In genomic region chr5:123906976-123907630, GRCm38 (mm10) we compare ENCODE assay signal across 8 mouse cellular contexts. TPM values are rescaled to one million over a fixed set of nuclear protein-coding genes. Genes with fewer than 3 reads are reported as not detected.
A peak's percentile ranks its signal among the peaks of the same experiment; 100 is the strongest.
DNase-seq lines count a peak whose midpoint lies in the region; ATAC-seq and TF ChIP-seq lines count a peak whose summit lies in the region.

Gene Denr (plus strand): TSS chr5:123907175.

- peak; percentile 91 for TF ChIP-seq POLR2A in testis, adult 2 months (IDR thresholded peaks at IDR 0.05; ENCODE audit: control insufficient read depth, low read depth, low read length)

- H3K27ac ChIP-seq in forebrain, embryonic 11.5 days (ENCODE audit: low read depth, low read length): peak within 1 kb of the TSS; percentile 70
- H3K27ac ChIP-seq in heart, postnatal 0 days (ENCODE audit: low read depth): peak within 1 kb of the TSS; percentile 82
- H3K27ac ChIP-seq in liver, embryonic 16.5 days (ENCODE audit: low read length): peak within 1 kb of the TSS; percentile 70
- peak within 1 kb of the TSS; percentile 90 for H3K27ac ChIP-seq in neural tube, embryonic 13.5 days (replicated peaks)
- H3K27ac ChIP-seq in testis, adult 2 months (ENCODE audit: control insufficient read depth, insufficient read depth, low read depth, low read length): peak within 1 kb of the TSS; percentile 46

- WGBS in forebrain, embryonic 11.5 days: under 1% methylated on average over 46 of the region's 61 CpGs
- WGBS in heart, postnatal 0 days: under 1% methylated on average over 57 of the region's 61 CpGs
- under 1% methylated on average over 61 of the region's 61 CpGs for WGBS in liver, embryonic 16.5 days (ENCODE audit: insufficient replicate concordance)
- WGBS in neural tube, embryonic 13.5 days: under 1% methylated on average over 60 of the region's 61 CpGs

- H3K9me3 ChIP-seq in forebrain, embryonic 11.5 days (ENCODE audit: control insufficient read depth, low read length): no peaks in the 10 kb centered on the region
- no peaks in the 10 kb centered on the region for H3K9me3 ChIP-seq in heart, postnatal 0 days (replicated peaks; ENCODE audit: control insufficient read depth, low read length)
- H3K9me3 ChIP-seq in liver, embryonic 16.5 days (replicated peaks; ENCODE audit: control insufficient read depth, low read length): no peaks in the 10 kb centered on the region
- no peaks in the 10 kb centered on the region for H3K9me3 ChIP-seq in neural tube, embryonic 13.5 days

- peaks cover 3% of the 10 kb centered on the region; the same call in 1 of the 2 replicates for H3K36me3 ChIP-seq in forebrain, embryonic 11.5 days (ENCODE audit: control insufficient read depth, insufficient read depth, low read length)
- H3K36me3 ChIP-seq in heart, postnatal 0 days (replicated peaks; ENCODE audit: control insufficient read depth, insufficient read depth, low read length): peaks cover 36% of the 10 kb centered on the region
- H3K36me3 ChIP-seq in liver, embryonic 16.5 days (ENCODE audit: control insufficient read depth, insufficient read depth): no peaks in the 10 kb centered on the region; the same call in 1 of the 2 replicates
- H3K36me3 ChIP-seq in neural tube, embryonic 13.5 days: peaks cover 38% of the 10 kb centered on the region
- no peaks in the 10 kb centered on the region; the same call in 1 of the 2 replicates for H3K36me3 ChIP-seq in testis, adult 2 months (ENCODE audit: control insufficient read depth, insufficient read depth, low read length)

- H3K9ac ChIP-seq in forebrain, embryonic 11.5 days (ENCODE audit: low read length): peak within 1 kb of the TSS; percentile 97
- H3K9ac ChIP-seq in heart, postnatal 0 days (replicated peaks; ENCODE audit: low read depth, low read length): peak within 1 kb of the TSS; percentile 97
- H3K9ac ChIP-seq in liver, embryonic 16.5 days (ENCODE audit: low read depth, low read length): peak within 1 kb of the TSS; percentile 96
- peak within 1 kb of the TSS; percentile 98 for H3K9ac ChIP-seq in neural tube, embryonic 13.5 days

- TF ChIP-seq EP300 in heart, postnatal 0 days (IDR thresholded peaks at IDR 0.05; ENCODE audit: low read depth): peak; percentile 100

- peak within 1 kb of the TSS; percentile 88 for H3K4me2 ChIP-seq in forebrain, embryonic 11.5 days (ENCODE audit: low read depth, low read length, severe bottlenecking)
- peak within 1 kb of the TSS; percentile 89 for H3K4me2 ChIP-seq in heart, postnatal 0 days (ENCODE audit: low read depth, low read length)
- peak within 1 kb of the TSS; percentile 99 for H3K4me2 ChIP-seq in liver, embryonic 16.5 days (ENCODE audit: low read depth, low read length)
- peak within 1 kb of the TSS; percentile 97 for H3K4me2 ChIP-seq in neural tube, embryonic 13.5 days

- peak; percentile 99 to 100 for DNase-seq in CD8-positive naive resting alpha-beta T cell, adult 2 months (ENCODE audit: low read depth in 2 of 2, low spot score in 2 of 2)
- peak; percentile 98 for DNase-seq in c-Kit-positive CD71-negative TER-119-negative erythroid progenitor cells, embryonic 14.5 days (ENCODE audit: low read depth)
- peak; percentile 100 for DNase-seq in forebrain, embryonic 11.5 days (ENCODE audit: low spot score)
- peak; percentile 96 for DNase-seq in heart, postnatal 0 days (ENCODE audit: low spot score)
- peak; percentile 100 for DNase-seq in kidney, postnatal 4 days

- H3K4me1 ChIP-seq in forebrain, embryonic 11.5 days (replicated peaks; ENCODE audit: control insufficient read depth, insufficient read depth, low read length): peaks cover 11% of the 10 kb centered on the region; the same call in 1 of the 2 replicates
- peaks cover 8% of the 10 kb centered on the region; the same call in 1 of the 2 replicates for H3K4me1 ChIP-seq in heart, postnatal 0 days (ENCODE audit: control insufficient read depth, insufficient read depth)
- H3K4me1 ChIP-seq in liver, embryonic 16.5 days (ENCODE audit: control insufficient read depth, low read depth, low read length): peaks cover 15% of the 10 kb centered on the region
- peaks cover 22% of the 10 kb centered on the region for H3K4me1 ChIP-seq in neural tube, embryonic 13.5 days (replicated peaks)
- H3K4me1 ChIP-seq in testis, adult 2 months (ENCODE audit: control insufficient read depth, insufficient read depth, low read length): peaks cover 8% of the 10 kb centered on the region

- TF ChIP-seq CTCF in heart, postnatal 0 days (IDR thresholded peaks at IDR 0.05; ENCODE audit: low read depth): peak; percentile 97
- TF ChIP-seq CTCF in testis, adult 2 months (IDR thresholded peaks at IDR 0.05; ENCODE audit: control insufficient read depth, insufficient read depth, insufficient replicate concordance, low read depth, low read length): peak; percentile 94

- no peaks in the 10 kb centered on the region for H3K27me3 ChIP-seq in forebrain, embryonic 11.5 days (ENCODE audit: control insufficient read depth, insufficient read depth, low read length)
- no peaks in the 10 kb centered on the region for H3K27me3 ChIP-seq in heart, postnatal 0 days (ENCODE audit: control insufficient read depth, insufficient read depth, low read length)
- H3K27me3 ChIP-seq in liver, embryonic 16.5 days (ENCODE audit: control insufficient read depth, insufficient read depth, low read depth, low read length): no peaks in the 10 kb centered on the region
- no peaks in the 10 kb centered on the region for H3K27me3 ChIP-seq in neural tube, embryonic 13.5 days
- no peaks in the 10 kb centered on the region for H3K27me3 ChIP-seq in testis, adult 2 months (ENCODE audit: control insufficient read depth, insufficient read depth, low read length)

- ATAC-seq in forebrain, embryonic 11.5 days (replicated peaks; ENCODE audit: low FRiP score): peak; percentile 97
- ATAC-seq in heart, postnatal 0 days (ENCODE audit: insufficient read depth, low read depth): peak; percentile 98
- peak; percentile 94 for ATAC-seq in liver, embryonic 16.5 days (ENCODE audit: low read depth)
- peak; percentile 97 for ATAC-seq in neural tube, embryonic 13.5 days (ENCODE audit: low read depth)

- H3K4me3 ChIP-seq in forebrain, embryonic 11.5 days (ENCODE audit: low read depth, low read length): peak within 1 kb of the TSS; percentile 97
- H3K4me3 ChIP-seq in heart, postnatal 0 days (ENCODE audit: low read depth, low read length): peak within 1 kb of the TSS; percentile 94
- H3K4me3 ChIP-seq in liver, embryonic 16.5 days (ENCODE audit: low read depth, low read length): peak within 1 kb of the TSS; percentile 93
- peak within 1 kb of the TSS; percentile 99 for H3K4me3 ChIP-seq in neural tube, embryonic 13.5 days
- peak within 1 kb of the TSS; percentile 95 for H3K4me3 ChIP-seq in testis, adult 2 months (ENCODE audit: control insufficient read depth, low read depth, low read length)

RNA-seq across cellular contexts. Expression of gene Denr, which starts in this region (rescaled TPM):
- polyA plus RNA-seq in forebrain, embryonic 11.5 days (2014; fragmentation: Nextera tagmentation; extraction: Ambion mirVana): 151 and 166 TPM in 2 replicates
- total RNA-seq in heart, postnatal 0 days (2014; rRNA removed; ENCODE audit: low replicate concordance): 5.4 and 5.9 TPM in 2 replicates
- polyA plus RNA-seq in heart, postnatal 0 days (2015; fragmentation: Nextera tagmentation; extraction: Ambion mirVana): 110 and 112 TPM in 2 replicates
- 37.6 and 40.6 TPM in 2 replicates for polyA plus RNA-seq in liver, embryonic 16.5 days (2015; fragmentation: Nextera tagmentation; extraction: Ambion mirVana)
- polyA plus RNA-seq in neural tube, embryonic 13.5 days (2015; fragmentation: Nextera tagmentation; extraction: Ambion mirVana): 133 and 136 TPM in 2 replicates
- 40.6 and 55.0 TPM in 2 replicates for polyA plus RNA-seq in testis, adult 2 months (2012; rRNA removed)

Comparison
In these comparisons a context has a peak if more than half of its experiments do, and no peak if none do; other contexts are left out.
1. Peak in every context shown above with its lines: DNase-seq, ATAC-seq, H3K4me3 ChIP-seq and H3K27ac ChIP-seq.